8 mouse cellular contexts compared by ENCODE assay signal in the genomic region with DNA sequence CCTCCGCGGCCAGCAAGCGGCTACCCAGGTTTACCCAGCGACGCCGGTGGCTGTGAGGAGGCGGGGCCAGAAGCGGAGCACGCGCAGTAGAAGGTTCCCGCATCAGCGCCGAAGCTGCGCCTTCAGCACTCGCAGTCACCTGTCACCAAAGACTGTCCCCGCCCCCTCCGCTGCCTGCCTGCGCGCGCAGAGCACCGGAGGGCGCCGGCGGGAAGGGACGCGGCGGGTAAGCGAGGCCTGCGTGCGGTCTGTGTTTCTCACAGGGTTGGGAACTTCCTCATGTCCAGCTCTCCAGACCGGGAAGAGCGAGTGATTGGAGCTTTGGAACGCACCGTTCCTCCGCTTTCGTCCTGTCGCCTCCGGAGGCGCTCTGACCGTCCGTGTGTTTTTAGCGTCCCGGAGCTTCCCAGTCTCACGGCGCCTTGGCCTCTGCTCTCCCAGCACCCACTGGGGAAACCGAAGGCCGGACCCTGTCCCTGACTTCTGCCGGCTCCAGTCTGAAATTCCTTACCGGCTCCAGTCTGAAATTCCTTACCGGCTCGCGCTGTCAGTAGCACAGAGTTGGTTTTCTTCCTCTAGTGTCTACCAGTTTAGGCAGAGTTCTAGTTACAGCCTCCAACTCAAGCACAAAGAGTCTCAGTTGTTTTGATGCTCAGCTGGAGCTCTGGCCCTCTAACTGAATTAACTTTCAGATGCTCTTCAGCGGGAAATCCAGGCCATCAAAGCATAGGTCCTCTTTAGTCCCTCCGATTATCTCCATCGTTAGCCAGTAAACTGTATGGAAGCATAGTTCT. TPM values are rescaled to one million over a fixed set of nuclear protein-coding genes. Genes with fewer than 3 reads are reported as not detected.
DNase-seq lines count a peak whose midpoint lies in the region; ATAC-seq lines count a peak whose summit lies in the region.

Gene Ipp, plus strand, starts transcription at position 125 of the 794 bp plus-strand sequence.

- peak within 1 kb of the TSS; percentile 87 for H3K27ac ChIP-seq in forebrain, embryonic 14.5 days (ENCODE audit: low read depth, low read length)
- peak within 1 kb of the TSS; percentile 89 for H3K27ac ChIP-seq in neural tube, embryonic 15.5 days (replicated peaks)

- H3K4me2 ChIP-seq in forebrain, embryonic 14.5 days (ENCODE audit: low read length): peak within 1 kb of the TSS; percentile 73
- H3K4me2 ChIP-seq in neural tube, embryonic 15.5 days: peak within 1 kb of the TSS; percentile 65

- H3K36me3 ChIP-seq in forebrain, embryonic 14.5 days (ENCODE audit: control insufficient read depth, insufficient read depth, low read length): no peaks in the 10 kb centered on the region
- no peaks in the 10 kb centered on the region for H3K36me3 ChIP-seq in neural tube, embryonic 15.5 days

- DNase-seq in ES-CJ7 (ENCODE audit: low read depth, low spot score): peak; percentile 96
- DNase-seq in cerebellum, adult 11 months: peak; percentile 96
- DNase-seq in forebrain, embryonic 14.5 days (ENCODE audit: low spot score): peak; percentile 97
- peak; percentile 93 to 95 for DNase-seq in heart, postnatal 14 days
- DNase-seq in layer of hippocampus, adult 11-12 months (ENCODE audit: low spot score): peak; percentile 96
- peak; percentile 96 to 97 for DNase-seq in lung, adult 18-20 months
- DNase-seq in testis, postnatal 14 days (ENCODE audit: low spot score): peak; percentile 94

- peak within 1 kb of the TSS; percentile 63 for H3K4me3 ChIP-seq in forebrain, embryonic 14.5 days (ENCODE audit: low read depth, low read length)
- peak within 1 kb of the TSS; percentile 57 for H3K4me3 ChIP-seq in neural tube, embryonic 15.5 days (replicated peaks)

- under 1% methylated on average over 53 of the region's 55 CpGs for WGBS in forebrain, embryonic 14.5 days
- under 1% methylated on average over 55 of the region's 55 CpGs for WGBS in neural tube, embryonic 15.5 days

- peaks cover 11% of the 10 kb centered on the region; the same call in 1 of the 2 replicates for H3K4me1 ChIP-seq in forebrain, embryonic 14.5 days (ENCODE audit: control insufficient read depth, insufficient read depth, low read length)
- peaks cover 15% of the 10 kb centered on the region for H3K4me1 ChIP-seq in neural tube, embryonic 15.5 days

- H3K9ac ChIP-seq in forebrain, embryonic 14.5 days (ENCODE audit: low read length): peak within 1 kb of the TSS; percentile 84
- peak within 1 kb of the TSS; percentile 59 for H3K9ac ChIP-seq in neural tube, embryonic 15.5 days (replicated peaks)

- H3K9me3 ChIP-seq in forebrain, embryonic 14.5 days (replicated peaks; ENCODE audit: control insufficient read depth, low read length): no peaks in the 10 kb centered on the region
- H3K9me3 ChIP-seq in neural tube, embryonic 15.5 days (replicated peaks): no peaks in the 10 kb centered on the region

- intact Hi-C loops in heart, postnatal 14 days (cut with DNase I): loop anchor here (5.0 kb wide), 1 partner anchor 45 kb away; the partner anchor contains the start of gene Mast2

- no peaks in the 10 kb centered on the region for H3K27me3 ChIP-seq in forebrain, embryonic 14.5 days (replicated peaks; ENCODE audit: control insufficient read depth, insufficient read depth, low read length)
- H3K27me3 ChIP-seq in neural tube, embryonic 15.5 days (replicated peaks): no peaks in the 10 kb centered on the region

- peak; percentile 99 for ATAC-seq in forebrain, embryonic 14.5 days
- peak; percentile 99 for ATAC-seq in neural tube, embryonic 15.5 days (ENCODE audit: low FRiP score)

RNA-seq across cellular contexts. Expression of gene Ipp, which starts in this region (rescaled TPM):
- polyA plus RNA-seq in forebrain, embryonic 14.5 days (2014; fragmentation: Nextera tagmentation; extraction: Ambion mirVana): 5.4 and 5.8 TPM in 2 replicates
- 10 to 100 TPM; 14.7 to 15.6 TPM for total RNA-seq in heart, postnatal 14 days (2021)
- 11.9 and 13.7 TPM in 2 replicates for polyA plus RNA-seq in neural tube, embryonic 15.5 days (2015; fragmentation: Nextera tagmentation; extraction: Ambion mirVana)

Comparison
In these comparisons a context has a peak if more than half of its experiments do, and no peak if none do; other contexts are left out.
1. Peak in every context shown above with its lines: DNase-seq, ATAC-seq, H3K4me3 ChIP-seq and H3K27ac ChIP-seq.